Mouse (Mus musculus) left cerebral cortex, adult 2 months (tissue): ENCODE results near the gene Hoxa1. TPM values are rescaled to one million over a fixed set of nuclear protein-coding genes. Genes with fewer than 3 reads are reported as not detected.

Experiments
- DNase-seq, 2 experiments: peaks; one replicate each; pipeline ENCODE4 v3.0.0; 2021 to 2022; ENCODE audit warnings: low spot score in 2 of 2, mixed read lengths in 1 of 2; ENCODE audit errors: extremely low spot score in 1 of 2
- H3K27ac ChIP-seq: fragments of 200-600 bp; 2 replicates; pipeline ENCODE4 v1.8.1; 2022
- H3K4me3 ChIP-seq: fragments of 200-600 bp; 2 replicates; pipeline ENCODE4 v1.8.1; 2022
- CTCF ChIP-seq: fragments of 200-600 bp; IDR thresholded peaks from 2 replicates; pipeline ENCODE4 v1.8.1; 2022; ENCODE audit warnings: antibody characterized with exemption, mild to moderate bottlenecking, moderate library complexity
- intact Hi-C: fragments of 180-260 bp; cut with DNase I; formaldehyde crosslinking; loops from one replicate; pipeline ENCODE4 v1.15.1; 2025
- long read RNA-seq, 2 experiments: library from polyadenylated mRNA; stranded (forward); transcript quantifications; one replicate each; pipeline ENCODE4 v2.0.0; 2021; ENCODE audit warnings: borderline mapping rate in 2 of 2
- total RNA-seq, 2 experiments: library from RNA; stranded (reverse); gene quantifications; 2 replicates each; pipeline ENCODE4 v1.2.3; 2021

Hoxa1 gene
- total RNA-seq: not detected
- long read RNA-seq, experiment 1: 0 reads
- long read RNA-seq, experiment 2: 0 reads

GRCm38 (mm10) chr6:52158276-52159051 lies at the start of gene Hoxa1:
Gene Hoxa1, minus strand, starts transcription at chr6:52158317.
- no peak within 1 kb of the TSS for H3K27ac ChIP-seq
- intact Hi-C loops: loop anchor here (5.0 kb wide), 1 partner anchor 146 kb away; the partner anchor contains the start of gene Skap2

DNA sequence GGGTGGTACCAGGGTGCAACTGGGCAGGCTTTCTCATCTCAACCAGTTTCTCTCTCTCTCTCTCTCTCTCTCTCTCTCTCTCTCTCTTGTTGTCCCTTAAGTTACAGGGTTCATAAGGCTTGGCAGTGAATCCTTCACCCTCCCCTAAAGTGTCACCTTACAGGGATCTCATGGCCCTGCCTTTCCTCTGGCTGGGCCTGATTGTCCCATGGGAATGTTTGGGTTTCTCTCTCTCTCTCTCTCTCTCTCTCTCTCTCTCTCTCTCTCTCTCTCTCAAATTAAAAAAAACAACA lies 49.5 kb upstream of the Hoxa1 start:
- Histone ChIP-seq H3K4me3 (no peak overlapping the region), H3K27ac (no peak overlapping the region)
- no peak for TF ChIP-seq CTCF
- DNase-seq: no peak
- intact Hi-C loops: no loop called here

More at GRCm38 (mm10) chr6:52158276-52159051, at the start of gene Hoxa1:
- peak within 1 kb of the TSS; percentile 28; the same call in 1 of the 2 replicates for H3K4me3 ChIP-seq
- no peak for TF ChIP-seq CTCF
- DNase-seq: no peak

GRCm38 (mm10) chr6:52206882-52207683 lies 49.0 kb upstream of the Hoxa1 start:
- intact Hi-C loops: no loop called here
- no peak overlapping the region for H3K4me3 ChIP-seq
- no peak for DNase-seq
- H3K27ac ChIP-seq: no peak overlapping the region
- no peak for TF ChIP-seq CTCF

- DNase-seq: no peak
- intact Hi-C loops: no loop called here
- Histone ChIP-seq H3K4me3 (no peak overlapping the region), H3K27ac (no peak overlapping the region)
- no peak for TF ChIP-seq CTCF
Observed at GRCm38 (mm10) chr6:52205638-52206621, 47.8 kb upstream of the Hoxa1 start.

DNA sequence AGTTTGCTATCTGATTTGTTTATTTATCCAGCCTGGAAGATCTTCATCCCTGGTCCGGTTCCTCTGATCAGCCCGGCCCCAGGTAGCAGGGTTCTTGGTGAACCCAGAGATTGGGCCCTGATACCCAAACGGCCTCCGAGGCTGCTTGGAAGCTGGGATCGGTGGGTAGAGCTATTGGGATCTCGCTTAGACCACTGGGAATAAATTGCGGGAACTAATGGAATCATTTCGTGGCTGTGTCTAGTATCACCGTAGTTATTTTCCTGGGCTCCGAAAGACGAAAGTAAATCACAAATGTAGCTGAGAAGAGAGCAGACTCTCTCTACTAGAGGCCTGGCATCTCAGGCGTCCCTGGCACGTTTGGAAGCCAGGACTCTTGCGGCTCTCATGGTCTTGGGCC lies 47.1 kb upstream of the Hoxa1 start:
- Histone ChIP-seq H3K4me3 (no peak overlapping the region), H3K27ac (no peak overlapping the region)
- intact Hi-C loops: no loop called here
- DNase-seq: no peak
- no peak for TF ChIP-seq CTCF

DNA sequence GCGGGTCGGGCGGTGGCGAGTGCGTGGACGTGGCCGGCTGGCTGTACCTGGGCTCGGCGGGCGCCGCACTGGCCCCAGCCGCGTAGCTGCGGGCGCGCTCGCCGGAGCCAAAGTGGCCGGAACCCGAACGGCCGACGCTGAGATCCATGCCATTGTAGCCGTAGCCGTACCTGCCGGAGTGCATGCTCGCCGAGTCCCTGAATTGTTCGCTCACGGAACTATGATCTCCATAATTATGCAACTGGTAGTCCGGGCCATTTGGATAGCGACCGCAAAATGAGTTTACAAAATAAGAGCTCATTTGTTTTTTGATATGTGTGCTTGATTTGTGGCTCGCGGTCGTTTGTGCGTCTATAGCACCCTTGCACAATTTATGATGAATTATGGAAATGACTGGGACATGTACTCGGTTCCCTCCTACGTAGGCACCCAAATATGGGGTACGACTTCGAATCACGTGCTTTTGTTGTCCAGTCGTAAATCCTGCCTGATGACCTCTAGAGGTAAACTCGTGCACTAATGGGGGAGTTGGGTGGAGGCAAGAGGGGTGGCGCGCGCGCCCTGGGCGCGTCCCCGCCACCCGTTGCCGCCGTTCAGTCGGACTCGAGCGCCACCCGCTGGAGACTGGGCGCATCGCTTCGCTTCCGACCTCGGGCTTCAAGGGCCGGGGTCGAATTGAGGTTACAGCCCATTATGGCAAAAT lies 46.1 kb upstream of the Hoxa1 start, which contains the start of gene Hoxa5:
Gene Hoxa5, minus strand, starts transcription at position 538 of the 703 bp plus-strand sequence.
- no peak within 1 kb of the TSS for H3K4me3 ChIP-seq
- intact Hi-C loops: no loop called here
- TF ChIP-seq CTCF: peak; percentile 45
- DNase-seq: no peak
- H3K27ac ChIP-seq: no peak within 1 kb of the TSS

DNA sequence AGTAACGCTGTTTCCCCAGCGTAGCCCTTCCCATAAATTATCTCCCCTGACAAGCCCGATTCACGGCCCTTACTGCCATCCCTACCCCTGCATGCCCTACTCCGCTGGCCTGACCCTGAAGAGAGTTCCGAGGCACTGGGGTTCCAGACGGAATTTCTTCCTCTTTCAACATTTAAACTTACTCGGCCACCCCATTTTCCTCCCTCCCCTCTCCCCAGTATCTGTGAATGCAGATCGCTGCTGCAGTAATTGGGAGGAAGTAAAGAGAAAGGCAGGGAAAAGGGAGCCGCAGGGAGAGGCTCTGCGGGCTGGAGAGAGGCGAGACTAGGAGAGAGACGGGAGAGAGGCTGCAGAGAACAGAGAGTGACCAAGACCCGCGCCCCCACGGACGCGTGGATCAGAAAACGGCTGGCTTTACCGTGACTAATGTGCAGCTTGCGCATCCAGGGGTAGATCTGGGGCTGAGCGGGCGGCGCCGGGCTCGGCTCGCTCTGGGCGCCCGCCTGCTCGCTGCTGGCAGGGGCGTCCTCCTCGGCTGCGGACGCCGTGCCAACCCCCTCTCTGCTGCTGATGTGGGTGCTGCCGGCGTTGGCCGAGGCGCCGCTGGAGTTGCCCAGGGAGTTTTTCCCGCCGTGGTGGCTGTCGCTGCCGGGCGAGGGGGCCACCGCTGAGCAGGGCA lies 45.4 kb upstream of the Hoxa1 start:
- no peak overlapping the region for H3K27ac ChIP-seq
- intact Hi-C loops: no loop called here
- no peak for TF ChIP-seq CTCF
- H3K4me3 ChIP-seq: no peak overlapping the region
- DNase-seq: no peak

DNA sequence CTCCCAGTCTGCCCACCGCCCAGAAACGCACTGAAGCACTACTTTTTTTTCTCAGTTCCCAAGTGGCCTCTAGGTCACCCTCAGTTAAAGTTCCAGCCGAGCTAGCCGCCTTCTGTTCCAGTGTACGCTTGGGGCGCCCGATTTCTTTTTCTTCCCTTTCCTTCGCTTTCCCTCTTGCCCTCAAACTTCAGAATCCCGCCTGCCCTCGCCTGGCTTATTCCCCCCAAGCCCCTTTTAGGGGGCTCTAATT lies 44.9 kb upstream of the Hoxa1 start:
- no peak overlapping the region for H3K4me3 ChIP-seq
- TF ChIP-seq CTCF: no peak
- DNase-seq: no peak
- intact Hi-C loops: no loop called here
- no peak overlapping the region for H3K27ac ChIP-seq

GRCm38 (mm10) chr6:52202362-52203120 lies 44.4 kb upstream of the Hoxa1 start:
- TF ChIP-seq CTCF: no peak
- intact Hi-C loops: no loop called here
- no peak overlapping the region for H3K4me3 ChIP-seq
- no peak for DNase-seq
- H3K27ac ChIP-seq: no peak overlapping the region

- H3K27ac ChIP-seq: no peak overlapping the region
- no peak for TF ChIP-seq CTCF
- H3K4me3 ChIP-seq: no peak overlapping the region
- intact Hi-C loops: no loop called here
- no peak for DNase-seq
Observed at GRCm38 (mm10) chr6:52201269-52201668, 43.2 kb upstream of the Hoxa1 start.
